Mouse (Mus musculus) adrenal gland, postnatal 10 days (tissue): ENCODE measurements around the gene Gp1bb. TPM values are rescaled to one million over a fixed set of nuclear protein-coding genes. Genes with fewer than 3 reads are reported as not detected.

Experiments
- DNase-seq: peaks from one replicate; pipeline ENCODE4 v3.0.0; 2021; ENCODE audit warnings: mixed read lengths
- total RNA-seq, 2 experiments: library from RNA; stranded (reverse); gene quantifications; 2 replicates each; pipeline ENCODE4 v1.2.3; 2021

Gp1bb gene
- total RNA-seq, 2 experiments from 2014 or later: 1.1 to 1.4 TPM

GRCm38 (mm10) chr16:18581050-18581622 is 41.1 kb downstream of the Gp1bb start:
- no peak for DNase-seq

GRCm38 (mm10) chr16:18580389-18580788 is 41.8 kb downstream of the Gp1bb start:
- no peak for DNase-seq

GRCm38 (mm10) chr16:18577599-18578160 is 44.5 kb downstream of the Gp1bb start:
- no peak for DNase-seq

- DNase-seq: no peak
Observed at GRCm38 (mm10) chr16:18577071-18577470, 45.1 kb downstream of the Gp1bb start.

- peak; percentile 57 for DNase-seq
Observed at GRCm38 (mm10) chr16:18574196-18574595, 48.0 kb downstream of the Gp1bb start.

Other genes starting within 250 kb of the Gp1bb start
- 10 to 100 TPM; 61.5 to 62.8 TPM for gene Txnrd2, start 196.0 kb downstream of the Gp1bb start, total RNA-seq
- gene Comt, start 195.6 kb downstream of the Gp1bb start, total RNA-seq: 100 to 1,000 TPM; 131 to 148 TPM
- gene Gnb1l, start 123.7 kb downstream of the Gp1bb start, total RNA-seq: 1 to 10 TPM; 6.3 to 7.7 TPM
- gene Rtl10, start 123.5 kb downstream of the Gp1bb start, total RNA-seq: 1 to 10 TPM; 4.0 to 7.1 TPM
- gene Tbx1, start 31.7 kb downstream of the Gp1bb start, total RNA-seq: 1 to 10 TPM; 1.2 to 9.1 TPM
- gene Gm49601, start 4.0 kb upstream of the Gp1bb start, total RNA-seq: 1 to 10 TPM; 2.5 to 4.8 TPM
- gene Sept5, start 7.6 kb upstream of the Gp1bb start, total RNA-seq: 10 to 100 TPM; 14.2 to 24.3 TPM
- 100 to 1,000 TPM in 1 of 2 experiments, 10 to 100 TPM in 1; 98.7 to 118 TPM for gene Cldn5, start 154.4 kb upstream of the Gp1bb start, total RNA-seq
- gene Ufd1, start 189.4 kb upstream of the Gp1bb start, total RNA-seq: 10 to 100 TPM; 90.3 to 91.3 TPM
- 10 to 100 TPM; 12.9 to 14.6 TPM for gene Cdc45, start 189.6 kb upstream of the Gp1bb start, total RNA-seq
- 10 to 100 TPM; 17.9 to 24.1 TPM for gene 2510002D24Rik, start 214.2 kb upstream of the Gp1bb start, total RNA-seq
- gene Gm28539, start 214.2 kb upstream of the Gp1bb start, total RNA-seq: under 1 TPM; 0.39 to 0.70 TPM